31 mouse cellular contexts compared by ENCODE assay signal in genomic region chr11:67642835-67643234, GRCm38 (mm10). TPM values are rescaled to one million over a fixed set of nuclear protein-coding genes. Genes with fewer than 3 reads are reported as not detected.
DNase-seq lines count a peak whose midpoint lies in the region; ATAC-seq and TF ChIP-seq lines count a peak whose summit lies in the region.
"Had no signal": no experiment of that assay in that cellular context is flagged by ENCODE, and none has a peak within 500 bp of the region (broad histone marks: within the 10 kb centered on the region; RNA-seq: fewer than 3 reads in every experiment).

No protein-coding gene starts in this region.

- 74% methylated on average over 5 of the region's 5 CpGs for WGBS in hindbrain, postnatal 0 days
- WGBS in hindbrain, embryonic 16.5 days = 78% methylated on average over 5 of the region's 5 CpGs
- 78% methylated on average over 5 of the region's 5 CpGs for WGBS in intestine, postnatal 0 days

- H3K36me3 ChIP-seq in hindbrain, postnatal 0 days (ENCODE audit: insufficient read depth, low read length) = no peaks in the 10 kb centered on the region
- no peaks in the 10 kb centered on the region for H3K36me3 ChIP-seq in hindbrain, embryonic 16.5 days (ENCODE audit: control insufficient read depth, insufficient read depth, low read length)
- no peaks in the 10 kb centered on the region for H3K36me3 ChIP-seq in intestine, postnatal 0 days (ENCODE audit: control insufficient read depth, insufficient read depth)
- H3K36me3 ChIP-seq: embryonic facial prominence, embryonic 12.5 days; embryonic facial prominence, embryonic 15.5 days; hindbrain, embryonic 12.5 days; hindbrain, embryonic 15.5 days had no signal

- no peak overlapping the region for H3K4me2 ChIP-seq in hindbrain, postnatal 0 days (ENCODE audit: low read depth, low read length)
- H3K4me2 ChIP-seq in hindbrain, embryonic 16.5 days (ENCODE audit: low read length) = no peak overlapping the region
- H3K4me2 ChIP-seq in intestine, postnatal 0 days (replicated peaks; ENCODE audit: low read depth) = no peak overlapping the region
- H3K4me2 ChIP-seq: embryonic facial prominence, embryonic 12.5 days; embryonic facial prominence, embryonic 15.5 days; heart, embryonic 11.5 days; hindbrain, embryonic 12.5 days; hindbrain, embryonic 15.5 days had no signal

- TF ChIP-seq CTCF in hindbrain, postnatal 0 days (IDR thresholded peaks at IDR 0.05; ENCODE audit: low read depth) = no peak
- TF ChIP-seq CTCF in left cerebral cortex, adult 2 months (IDR thresholded peaks at IDR 0.05) = no peak
- TF ChIP-seq CTCF in intestine, postnatal 0 days (IDR thresholded peaks at IDR 0.05; ENCODE audit: low read depth) = no peak

- no peak overlapping the region for H3K27ac ChIP-seq in hindbrain, postnatal 0 days
- no peak overlapping the region for H3K27ac ChIP-seq in hindbrain, embryonic 16.5 days (ENCODE audit: low read depth, low read length)
- H3K27ac ChIP-seq in left cerebral cortex, adult 2 months = peak overlapping the region; percentile 24; the same call in 1 of the 2 replicates
- H3K27ac ChIP-seq in intestine, postnatal 0 days (ENCODE audit: low read depth, low read length) = no peak overlapping the region
- H3K27ac ChIP-seq: embryonic facial prominence, embryonic 12.5 days; embryonic facial prominence, embryonic 15.5 days; gastrocnemius, adult 2 months; hindbrain, embryonic 12.5 days; hindbrain, embryonic 15.5 days had no signal

- ATAC-seq in cerebellum, adult (ENCODE audit: insufficient number of reproducible peaks, low FRiP score, low TSS enrichment) = no peak
- ATAC-seq in hindbrain, postnatal 0 days = no peak
- no peak for ATAC-seq in hindbrain, embryonic 16.5 days
- no peak for ATAC-seq in intestine, postnatal 0 days
- ATAC-seq: activated CD4-positive, CD25-positive, alpha-beta regulatory T cell, adult 4 months; CD4-positive, CD25-positive, alpha-beta regulatory T cell, adult 4 months; forebrain, embryonic 14.5 days; forebrain, postnatal 0 days; inflammation-experienced regulatory T-cells, adult 6 months; intestine, embryonic 16.5 days had no signal

- H3K27me3 ChIP-seq in hindbrain, postnatal 0 days (ENCODE audit: insufficient read depth, low read length) = no peaks in the 10 kb centered on the region
- H3K27me3 ChIP-seq in hindbrain, embryonic 16.5 days (replicated peaks; ENCODE audit: control insufficient read depth, insufficient read depth, low read length) = no peaks in the 10 kb centered on the region
- H3K27me3 ChIP-seq in intestine, postnatal 0 days (replicated peaks; ENCODE audit: control insufficient read depth, insufficient read depth, low read length) = no peaks in the 10 kb centered on the region
- H3K27me3 ChIP-seq: embryonic facial prominence, embryonic 12.5 days; embryonic facial prominence, embryonic 15.5 days; hindbrain, embryonic 12.5 days; hindbrain, embryonic 15.5 days had no signal

- no peak overlapping the region for H3K4me3 ChIP-seq in hindbrain, postnatal 0 days (ENCODE audit: low read length)
- H3K4me3 ChIP-seq in hindbrain, embryonic 16.5 days (ENCODE audit: low read length) = no peak overlapping the region
- H3K4me3 ChIP-seq in left cerebral cortex, adult 2 months = no peak overlapping the region
- no peak overlapping the region for H3K4me3 ChIP-seq in intestine, postnatal 0 days (ENCODE audit: low read depth, low read length)
- H3K4me3 ChIP-seq: embryonic facial prominence, embryonic 12.5 days; embryonic facial prominence, embryonic 15.5 days; gastrocnemius, adult 2 months; hindbrain, embryonic 12.5 days; hindbrain, embryonic 15.5 days had no signal

- H3K4me1 ChIP-seq in hindbrain, postnatal 0 days (ENCODE audit: insufficient read depth, low read length) = no peaks in the 10 kb centered on the region
- H3K4me1 ChIP-seq in hindbrain, embryonic 16.5 days (ENCODE audit: control insufficient read depth, insufficient read depth, low read depth, low read length) = peaks cover 3% of the 10 kb centered on the region
- no peaks in the 10 kb centered on the region for H3K4me1 ChIP-seq in intestine, postnatal 0 days (replicated peaks; ENCODE audit: control insufficient read depth, insufficient read depth, low read length)
- H3K4me1 ChIP-seq: embryonic facial prominence, embryonic 12.5 days; embryonic facial prominence, embryonic 15.5 days; hindbrain, embryonic 12.5 days; hindbrain, embryonic 15.5 days had no signal

- intact Hi-C loops in left cerebral cortex, adult 2 months (cut with DNase I) = no loop called here

- no peaks in the 10 kb centered on the region for H3K9me3 ChIP-seq in hindbrain, postnatal 0 days (ENCODE audit: low read length)
- no peaks in the 10 kb centered on the region for H3K9me3 ChIP-seq in hindbrain, embryonic 16.5 days (ENCODE audit: control insufficient read depth, low read length)
- no peaks in the 10 kb centered on the region for H3K9me3 ChIP-seq in intestine, postnatal 0 days (ENCODE audit: control insufficient read depth)
- H3K9me3 ChIP-seq: embryonic facial prominence, embryonic 12.5 days; embryonic facial prominence, embryonic 15.5 days; hindbrain, embryonic 12.5 days; hindbrain, embryonic 15.5 days had no signal

- no peak overlapping the region for H3K9ac ChIP-seq in hindbrain, postnatal 0 days (replicated peaks; ENCODE audit: low read length)
- no peak overlapping the region for H3K9ac ChIP-seq in hindbrain, embryonic 16.5 days (ENCODE audit: low read depth, low read length)
- H3K9ac ChIP-seq in intestine, postnatal 0 days (ENCODE audit: low read depth, low read length) = no peak overlapping the region
- H3K9ac ChIP-seq: embryonic facial prominence, embryonic 15.5 days; forebrain, postnatal 0 days; hindbrain, embryonic 12.5 days; hindbrain, embryonic 15.5 days had no signal

- DNase-seq in cerebellum, adult 9-11 months = peak; percentile 28
- peak; percentile 15 for DNase-seq in hindbrain, postnatal 0 days (ENCODE audit: low spot score)
- no peak for DNase-seq in left cerebral cortex, adult 2 months (ENCODE audit: extremely low spot score in 1 of 2, low spot score in 2 of 2)
- DNase-seq in left cerebral cortex, adult 9 months (ENCODE audit: low spot score in 2 of 2) = no peak
- DNase-seq: forebrain, postnatal 0 days; gastrocnemius, adult 2 months; gastrocnemius, postnatal 14 days; heart, adult 11 months; kidney, adult 8-10 months had no signal

RNA-seq across cellular contexts. Expression of gene Rcvrn, which starts 52.3 kb away (rescaled TPM):
- not detected in 2 replicates for total RNA-seq in hindbrain, postnatal 0 days (2014; rRNA removed)
- polyA plus RNA-seq in hindbrain, postnatal 0 days (2015; fragmentation: Nextera tagmentation; extraction: Ambion mirVana) = not detected in 2 replicates
- not detected in 2 replicates for polyA plus RNA-seq in hindbrain, embryonic 16.5 days (2015; fragmentation: Nextera tagmentation; extraction: Ambion mirVana)
- 1 to 10 TPM in 1 of 2 experiments, under 1 TPM in 1; 0.91 to 3.2 TPM for total RNA-seq in left cerebral cortex, adult 2 months (2021)
- not detected in 2 replicates for polyA plus RNA-seq in intestine, postnatal 0 days (2015; fragmentation: Nextera tagmentation; extraction: Ambion mirVana)
- total RNA-seq: adrenal gland, postnatal 25 days; common myeloid progenitor, adult 5-6 weeks; ES-E14; gastrocnemius, adult 2 months; gastrocnemius, postnatal 14 days; heart, adult 8-10 months; hematopoietic stem cell, adult 5-6 weeks had no signal
- polyA plus RNA-seq: activated CD4-positive, CD25-positive, alpha-beta regulatory T cell, adult 4 months; C2C12; CD4-positive, CD25-positive, alpha-beta regulatory T cell, adult 4 months; embryonic facial prominence, embryonic 12.5 days; embryonic facial prominence, embryonic 15.5 days; forebrain, embryonic 11.5 days; forebrain, embryonic 14.5 days; forebrain, postnatal 0 days; heart, embryonic 11.5 days; heart, embryonic 14.5 days; heart, postnatal 0 days; hindbrain, embryonic 12.5 days; hindbrain, embryonic 15.5 days; inflammation-experienced regulatory T-cells, adult 6 months; intestine, embryonic 16.5 days had no signal

Comparison
In these comparisons a context has a peak if more than half of its experiments do, and no peak if none do; other contexts are left out.
1. DNase-seq: peak in cerebellum, adult 9-11 months (single experiment) and hindbrain, postnatal 0 days (single experiment); none in left cerebral cortex, adult 2 months (0 of 2) and left cerebral cortex, adult 9 months (0 of 2).